Mouse (Mus musculus) stomach, postnatal 0 days (tissue): ENCODE data around the gene Gimd1.

Source experiments
- CTCF ChIP-seq: IDR thresholded peaks from 2 replicates; pipeline ENCODE4 v1.5.1; 2016; ENCODE audit warnings: antibody characterized with exemption, low read depth, mild to moderate bottlenecking, moderate library complexity
- EP300 ChIP-seq: optimal IDR thresholded peaks from 2 replicates; pipeline ENCODE3; 2016; ENCODE audit warnings: antibody characterized with exemption

- TF ChIP-seq CTCF: no peak
- no peak for TF ChIP-seq EP300
Observed at GRCm38 (mm10) chr3:132633261-132633660, 3.6 kb downstream of the Gimd1 start.
